ENCODE assay signal across 13 mouse cellular contexts in the genomic region with DNA sequence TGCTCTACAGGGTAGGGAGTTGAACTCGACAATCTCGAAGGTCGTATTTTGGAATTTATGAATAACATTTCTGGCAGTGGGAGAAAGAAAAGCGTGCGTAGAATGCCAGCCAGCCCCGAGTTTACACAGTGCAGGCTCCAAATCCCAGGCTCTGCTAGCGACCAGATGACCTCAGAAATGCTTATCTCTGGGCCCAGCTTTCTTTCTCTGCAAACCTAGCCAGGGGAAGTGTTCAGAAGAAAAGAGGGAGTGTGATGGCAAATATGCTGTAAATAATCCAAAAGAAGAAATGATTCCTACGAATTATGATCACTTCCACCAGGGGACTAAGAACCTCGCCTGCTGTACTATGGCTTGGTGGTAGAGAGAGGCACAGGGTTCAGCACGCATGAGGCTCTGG. TPM values are rescaled to one million over a fixed set of nuclear protein-coding genes. Genes with fewer than 3 reads are reported as not detected.
"Had no signal": no experiment of that assay in that cellular context is flagged by ENCODE, and none has a peak within 500 bp of the region (broad histone marks: within the 10 kb centered on the region; RNA-seq: fewer than 3 reads in every experiment).

No protein-coding gene starts in this region.

- H3K27me3 ChIP-seq: neural tube, embryonic 13.5 days had no signal

- H3K36me3 ChIP-seq: limb, embryonic 15.5 days; liver, embryonic 12.5 days; neural tube, embryonic 13.5 days had no signal

- H3K4me2 ChIP-seq: limb, embryonic 15.5 days; liver, embryonic 12.5 days had no signal

- ATAC-seq: liver, embryonic 12.5 days; midbrain, embryonic 16.5 days had no signal

- H3K4me3 ChIP-seq: limb, embryonic 15.5 days; liver, embryonic 12.5 days; neural tube, embryonic 13.5 days had no signal

- H3K9ac ChIP-seq: limb, embryonic 15.5 days; liver, embryonic 12.5 days; lung, embryonic 14.5 days had no signal

- H3K27ac ChIP-seq: limb, embryonic 15.5 days; liver, embryonic 12.5 days had no signal

- H3K9me3 ChIP-seq: limb, embryonic 15.5 days; liver, embryonic 12.5 days; neural tube, embryonic 13.5 days had no signal

- DNase-seq: kidney, adult 18-20 months; kidney, postnatal 10 days; kidney, postnatal 4 days; lung, embryonic 14.5 days; lung, postnatal 14 days; right cerebral cortex, postnatal 25 days; thymus, adult 18-20 months; thymus, postnatal 14 days had no signal

RNA-seq across cellular contexts. Expression of a gene that starts 10.7 kb away (rescaled TPM):
- total RNA-seq: megakaryocyte-erythroid progenitor cell, adult 5-6 weeks had no signal
